Mouse (Mus musculus) urinary bladder, postnatal 25 days (tissue): ENCODE data around the gene Tle4.

Experiments used
- DNase-seq: peaks from one replicate; pipeline ENCODE4 v3.0.0; 2022; ENCODE audit warnings: low spot score

Gene Tle4

DNA sequence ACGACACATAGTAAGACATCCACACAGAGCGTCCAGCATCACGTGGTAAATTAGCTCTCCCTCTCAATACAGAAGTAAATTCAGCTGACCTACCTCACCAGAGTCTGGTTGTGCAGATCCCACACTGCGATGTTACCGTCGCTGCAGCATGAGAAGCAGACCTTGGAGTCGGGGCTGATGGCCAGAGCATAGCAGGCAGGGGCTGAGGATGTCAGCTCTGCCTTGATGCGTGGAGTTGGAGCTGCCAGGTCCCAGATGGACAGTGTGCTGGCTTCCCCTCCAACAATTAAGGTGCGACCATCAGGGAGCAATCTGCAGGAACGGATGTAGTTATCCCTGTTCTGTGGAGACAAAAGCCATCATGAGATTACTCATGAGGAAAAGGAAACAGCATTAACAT is 144.4 kb downstream of the Tle4 start:
- no peak for DNase-seq

- no peak for DNase-seq
Measured at GRCm38 (mm10) chr19:14451329-14451728, 146.5 kb downstream of the Tle4 start.

DNA sequence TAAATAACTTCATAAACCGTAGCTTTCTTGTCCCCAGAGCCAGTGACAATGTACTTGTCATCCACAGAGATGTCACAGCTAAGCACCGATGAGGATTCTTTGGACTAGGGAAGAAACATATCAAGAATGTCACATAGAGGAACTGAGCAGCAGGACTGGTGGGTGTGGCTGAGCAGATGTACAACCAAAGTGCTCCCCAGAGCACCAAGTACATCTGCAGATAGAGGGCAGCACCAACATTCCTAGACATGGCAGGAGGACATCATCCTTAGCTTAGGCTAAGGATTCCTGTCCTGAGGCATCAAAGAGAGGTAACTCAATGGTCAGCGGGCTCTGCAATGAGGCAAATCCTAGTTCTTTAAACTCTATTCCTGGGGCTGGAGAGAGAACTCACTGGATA is 148.1 kb downstream of the Tle4 start:
- no peak for DNase-seq

DNA sequence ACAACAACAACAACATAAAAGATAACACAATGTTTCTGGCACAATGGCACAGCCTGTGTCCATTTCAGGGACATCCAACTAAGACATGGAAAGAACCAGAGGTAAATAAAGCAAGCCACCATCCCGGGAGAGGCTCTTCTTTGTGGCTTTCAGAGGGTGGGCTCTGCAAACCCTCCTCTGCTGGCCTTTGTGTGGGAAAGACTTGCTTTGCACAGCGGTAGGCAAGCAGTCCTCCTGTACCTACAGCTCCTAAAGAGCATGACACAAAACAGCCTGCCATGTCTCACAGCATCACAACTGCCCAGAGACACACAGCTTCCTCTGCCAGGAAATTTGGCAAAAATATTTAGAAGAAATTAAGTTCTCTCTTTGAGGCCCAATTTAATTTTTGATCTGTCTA is 149.3 kb downstream of the Tle4 start:
- no peak for DNase-seq

DNA sequence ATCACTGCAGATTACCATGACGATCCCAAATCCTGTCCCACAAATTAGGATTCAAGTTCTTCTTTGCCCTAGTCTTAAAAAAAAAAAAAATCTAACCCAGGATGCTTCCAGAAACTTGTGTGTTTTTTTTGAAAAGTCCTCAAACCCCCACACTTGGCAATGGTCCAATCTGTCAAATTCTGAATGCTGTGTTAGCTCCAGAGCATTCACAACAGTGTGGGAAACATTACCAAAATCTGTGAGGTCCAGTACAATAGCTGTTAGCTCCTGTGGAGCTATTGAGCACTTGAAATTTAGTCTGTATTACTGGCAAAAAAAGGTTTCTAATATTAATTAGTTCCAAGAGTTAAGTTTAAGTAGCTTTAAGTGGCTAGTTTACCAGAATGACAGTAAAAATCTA is 150.4 kb downstream of the Tle4 start:
- DNase-seq, result no peak

DNA sequence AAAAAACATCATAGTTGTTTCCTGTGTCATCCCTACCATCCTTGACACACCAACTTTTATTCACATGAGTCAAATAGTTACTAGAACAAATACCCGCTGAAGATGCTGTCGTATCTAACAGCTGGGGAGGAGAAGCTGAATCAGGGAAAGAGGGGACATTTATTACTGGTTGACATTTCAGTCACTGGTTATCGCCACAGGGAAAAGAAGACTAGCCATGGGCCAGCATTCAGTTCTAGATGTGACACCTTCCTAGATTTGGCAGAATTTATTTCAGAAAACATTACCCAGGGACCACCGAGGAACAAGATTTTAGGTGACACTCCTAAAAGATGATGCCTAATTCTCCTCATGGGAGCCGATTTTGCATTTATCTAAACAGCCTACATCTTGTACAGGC is 156.0 kb downstream of the Tle4 start:
- no peak for DNase-seq

GRCm38 (mm10) chr19:14437226-14437625 is 160.6 kb downstream of the Tle4 start:
- no peak for DNase-seq

DNA sequence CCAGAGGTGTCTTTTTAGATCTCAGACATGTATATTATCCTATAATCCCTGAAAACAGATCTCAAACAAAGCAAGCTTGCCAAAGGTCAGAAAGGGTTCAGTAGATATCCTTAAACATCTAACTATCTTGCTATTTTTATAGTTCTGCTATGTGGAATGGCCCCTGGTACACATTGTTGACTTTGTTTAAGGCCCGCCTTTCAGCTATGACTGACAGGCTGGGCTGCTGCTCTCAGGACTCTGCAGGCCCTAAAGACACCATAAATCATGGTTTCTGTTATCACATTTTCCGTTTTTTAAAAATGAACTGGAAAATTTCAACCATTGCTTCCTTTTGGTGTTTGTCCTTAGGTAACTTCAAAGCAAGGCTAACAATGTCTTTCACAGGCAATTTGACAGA is 161.3 kb downstream of the Tle4 start:
- no peak for DNase-seq

DNA sequence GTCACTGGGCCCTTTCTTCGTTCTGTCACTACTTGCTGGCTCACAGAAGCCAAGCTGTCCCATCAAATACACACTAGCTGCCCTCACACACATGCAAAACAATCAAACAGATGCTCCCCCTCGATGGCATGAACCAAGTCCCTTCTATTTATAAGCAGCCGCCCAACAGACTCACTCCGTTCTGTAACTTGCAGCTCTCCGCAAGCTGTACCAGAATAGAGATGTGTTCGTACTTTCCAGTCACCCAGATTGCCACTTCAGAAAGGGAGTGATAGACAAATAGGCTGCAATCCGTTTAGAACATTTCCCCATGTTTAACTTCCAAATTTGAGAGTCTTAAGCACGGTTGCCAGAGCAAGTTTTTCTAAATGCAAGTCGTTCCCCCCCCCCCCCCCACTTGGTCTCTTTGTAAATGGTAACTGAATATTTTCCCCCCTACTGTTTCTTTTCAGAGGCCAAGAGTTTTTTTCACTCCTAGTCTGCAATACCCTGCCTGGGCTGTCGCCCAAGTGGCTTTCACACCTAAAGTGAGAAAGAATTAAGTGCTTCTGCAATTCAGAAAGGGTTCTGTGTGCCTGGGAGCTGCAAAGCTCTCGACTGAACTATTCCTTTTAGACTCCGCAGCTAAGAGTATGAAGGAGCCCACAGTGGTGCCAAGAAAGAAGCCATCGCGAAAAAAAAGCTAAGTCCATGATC is 162.0 kb downstream of the Tle4 start:
- DNase-seq, result no peak

DNA sequence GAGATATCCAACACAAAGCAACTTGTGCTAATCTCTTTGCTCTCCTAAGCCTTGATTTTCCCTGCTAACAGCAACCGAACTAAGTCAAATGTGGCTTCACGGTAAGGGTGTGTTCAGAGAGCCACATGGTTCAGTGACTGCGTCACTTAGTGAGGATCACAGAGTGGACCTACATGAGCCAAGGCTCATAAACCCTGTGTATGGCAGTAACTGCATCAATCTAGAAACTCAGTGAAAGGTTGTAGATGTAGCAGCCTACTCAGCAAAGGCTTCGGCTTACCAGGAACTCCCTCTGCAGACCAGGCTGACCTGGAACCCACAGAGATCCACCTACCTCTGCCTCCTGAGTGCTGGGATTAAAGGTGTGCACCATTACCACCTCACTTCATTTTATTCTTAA is 164.0 kb downstream of the Tle4 start:
- DNase-seq, result no peak

DNA sequence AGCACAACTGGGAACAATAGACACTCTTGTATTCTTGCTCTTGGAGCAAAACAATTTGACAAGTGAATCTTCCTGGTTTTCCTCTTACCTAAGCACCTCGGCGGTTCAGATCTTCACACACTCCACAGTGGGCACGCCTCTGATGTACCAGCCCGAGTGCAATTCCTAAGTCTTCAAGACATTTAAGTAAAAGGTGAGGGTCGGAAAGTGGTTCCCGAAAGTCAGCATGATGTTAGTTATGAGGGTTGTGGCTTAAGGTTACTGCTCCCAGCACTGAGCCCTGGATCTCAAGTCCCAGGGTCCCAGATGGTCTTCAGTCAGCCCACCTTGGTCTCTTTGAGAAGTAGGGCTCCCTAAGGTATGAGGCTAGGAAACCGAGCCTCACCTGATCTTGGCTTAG is 165.4 kb downstream of the Tle4 start:
- no peak for DNase-seq

DNA sequence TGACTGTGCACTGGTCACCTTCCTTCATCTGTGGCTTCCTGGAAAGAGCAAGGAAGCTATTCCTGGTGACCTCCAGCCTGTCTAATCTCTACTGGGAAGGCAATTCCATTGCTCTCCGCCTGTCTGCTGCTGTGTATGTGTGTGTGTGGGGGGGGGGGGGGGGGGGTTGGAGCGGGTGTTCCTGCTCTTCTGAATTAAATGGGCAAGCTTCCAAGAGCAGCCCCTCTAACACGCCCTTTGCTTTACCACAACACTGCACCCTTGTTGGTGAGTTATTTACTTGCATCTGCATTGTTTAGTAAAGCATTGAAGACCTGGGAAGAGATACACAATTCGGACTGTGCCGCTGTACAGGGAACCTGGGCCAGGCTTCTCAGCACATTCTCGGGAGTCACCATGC is 170.9 kb downstream of the Tle4 start:
- no peak for DNase-seq

DNA sequence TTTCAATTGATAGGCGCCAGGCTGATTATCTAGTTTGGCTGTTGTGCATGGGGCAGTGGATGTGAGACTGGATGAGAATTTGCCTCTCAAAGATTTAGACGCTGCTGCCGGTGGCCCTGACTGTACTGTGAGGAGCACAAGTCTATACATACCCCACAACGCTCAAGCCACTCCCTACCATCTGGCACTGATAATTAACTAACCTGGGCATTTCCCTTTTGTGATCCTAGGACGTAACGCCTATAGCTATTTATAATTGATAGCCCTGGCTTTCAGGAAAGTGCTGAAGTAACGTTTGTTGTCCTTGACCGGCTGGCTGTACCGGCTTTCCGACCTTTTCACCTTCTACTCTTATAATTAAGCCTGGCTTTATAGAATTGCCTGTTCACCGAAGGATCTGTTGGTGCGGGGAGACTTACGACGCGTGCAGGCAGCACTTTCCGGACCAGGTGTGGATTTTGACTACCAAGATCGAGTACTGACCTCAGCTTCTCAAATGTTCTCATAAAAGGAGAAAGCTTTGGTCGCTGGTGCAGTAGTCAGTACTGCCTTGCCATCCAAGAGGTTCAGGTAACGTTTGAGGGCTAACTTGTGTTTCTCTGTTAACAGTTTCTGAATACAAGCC is 171.5 kb downstream of the Tle4 start:
- DNase-seq, result no peak

- DNase-seq, result no peak
Measured at GRCm38 (mm10) chr19:14425122-14425521, 172.7 kb downstream of the Tle4 start.

GRCm38 (mm10) chr19:14424016-14424964 is 173.6 kb downstream of the Tle4 start:
- DNase-seq, result no peak

DNA sequence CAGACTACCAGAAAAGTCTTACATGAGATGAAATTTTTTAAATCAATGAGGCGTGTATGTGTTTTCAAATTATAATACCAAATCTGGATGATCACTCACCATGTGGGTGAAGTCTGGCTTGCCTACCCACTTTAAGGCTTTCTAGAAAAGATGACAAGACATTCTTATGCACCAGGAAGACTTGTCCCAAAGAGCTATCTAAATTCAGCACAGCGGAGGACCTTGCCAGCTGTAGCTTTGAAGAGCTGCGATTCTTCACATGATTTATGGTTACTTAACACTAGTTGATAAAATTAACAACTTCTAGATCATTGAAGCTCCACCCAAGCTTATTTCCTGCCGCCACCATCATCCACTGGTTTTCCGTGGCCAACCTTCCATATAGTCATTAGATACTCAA is 176.2 kb downstream of the Tle4 start:
- DNase-seq, result no peak

DNA sequence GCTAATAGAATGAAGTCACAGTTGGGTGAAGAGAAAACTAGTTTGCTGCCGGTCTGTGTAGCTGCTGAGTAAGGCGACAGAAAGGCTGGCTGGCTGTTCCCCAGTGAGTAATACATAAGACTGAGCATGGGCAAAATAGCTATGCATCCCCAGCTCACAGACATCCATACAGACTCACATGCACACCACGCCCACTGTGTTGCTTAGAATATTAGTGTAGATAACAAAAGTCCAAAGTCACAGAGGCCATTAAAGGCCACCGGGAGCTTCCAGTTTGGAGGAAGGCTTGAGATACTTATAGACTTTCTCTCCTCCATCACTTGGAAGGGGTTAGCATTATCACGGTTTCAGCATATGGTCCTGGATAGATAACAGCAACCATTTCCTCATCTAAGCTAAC is 178.0 kb downstream of the Tle4 start:
- no peak for DNase-seq

GRCm38 (mm10) chr19:14416845-14417244 is 181.0 kb downstream of the Tle4 start:
- no peak for DNase-seq

GRCm38 (mm10) chr19:14415996-14416395 is 181.9 kb downstream of the Tle4 start:
- DNase-seq, result no peak

GRCm38 (mm10) chr19:14414957-14415356 is 182.9 kb downstream of the Tle4 start:
- DNase-seq, result no peak

DNA sequence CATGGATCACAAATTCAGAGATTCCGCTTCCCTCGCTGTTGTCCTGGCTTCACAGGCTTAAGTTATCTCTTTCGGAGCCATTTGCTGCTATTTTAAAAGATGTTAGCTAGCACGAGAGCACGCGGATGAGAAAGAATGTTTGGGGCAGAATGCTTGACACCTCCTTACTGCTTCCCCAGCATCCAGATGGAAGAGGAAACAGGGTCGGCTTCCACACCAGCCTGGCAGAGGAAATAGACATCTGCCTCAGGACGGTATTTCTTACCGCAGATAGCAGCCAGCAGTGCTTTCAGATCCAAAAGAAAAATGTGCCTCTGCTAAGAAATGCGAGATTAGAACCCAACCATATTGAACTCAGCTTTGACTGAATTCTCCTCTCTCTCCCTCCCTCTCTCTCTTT is 191.2 kb downstream of the Tle4 start:
- DNase-seq, result no peak
